In the genomic region with DNA sequence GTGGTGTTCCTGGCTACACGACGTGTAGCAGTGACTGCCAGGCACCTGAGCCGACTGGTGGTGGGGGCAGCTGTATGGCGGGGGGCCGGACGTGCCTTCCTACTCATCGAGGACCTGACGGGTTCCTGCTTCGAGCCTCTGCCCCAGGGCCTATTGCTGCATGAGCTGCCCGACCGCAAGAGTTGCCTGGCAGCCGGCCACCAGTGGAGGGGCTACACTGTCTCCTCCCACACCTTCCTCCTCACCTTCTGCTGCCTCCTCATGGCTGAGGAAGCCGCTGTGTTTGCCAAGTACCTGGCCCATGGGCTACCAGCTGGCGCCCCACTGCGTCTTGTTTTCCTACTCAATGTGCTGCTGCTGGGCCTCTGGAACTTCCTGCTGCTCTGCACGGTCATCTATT, we compare ENCODE assay signal across 13 mouse cellular contexts. TPM values are rescaled to one million over a fixed set of nuclear protein-coding genes. Genes with fewer than 3 reads are reported as not detected.
DNase-seq lines count a peak whose midpoint lies in the region; ATAC-seq and TF ChIP-seq lines count a peak whose summit lies in the region.
"Had no signal": no experiment of that assay in that cellular context is flagged by ENCODE, and none has a peak within 500 bp of the region (broad histone marks: within the 10 kb centered on the region; RNA-seq: fewer than 3 reads in every experiment).

No protein-coding gene starts in this region.

- H3K9me3 ChIP-seq in kidney, embryonic 14.5 days (ENCODE audit: control insufficient read depth, low read length): no peaks in the 10 kb centered on the region
- no peaks in the 10 kb centered on the region for H3K9me3 ChIP-seq in ES-E14 (ENCODE audit: control insufficient read depth, insufficient read depth, low read depth, low read length)
- H3K9me3 ChIP-seq in heart, embryonic 12.5 days (replicated peaks): no peaks in the 10 kb centered on the region
- H3K9me3 ChIP-seq in lung, embryonic 15.5 days: no peaks in the 10 kb centered on the region
- no peaks in the 10 kb centered on the region for H3K9me3 ChIP-seq in forebrain, postnatal 0 days (ENCODE audit: low read length)
- H3K9me3 ChIP-seq: embryonic facial prominence, embryonic 13.5 days had no signal

- ATAC-seq in kidney, embryonic 14.5 days (ENCODE audit: low FRiP score, low TSS enrichment): no peak
- no peak for ATAC-seq in heart, embryonic 12.5 days (ENCODE audit: insufficient number of reproducible peaks, low FRiP score)
- ATAC-seq in lung, embryonic 15.5 days (ENCODE audit: borderline replicate concordance, extremely low read depth, low FRiP score, low TSS enrichment): no peak
- no peak for ATAC-seq in forebrain, postnatal 0 days

- H3K27ac ChIP-seq in kidney, embryonic 14.5 days (ENCODE audit: low read depth, low read length): no peak overlapping the region
- no peak overlapping the region for H3K27ac ChIP-seq in ES-E14 (ENCODE audit: insufficient read depth, low read depth, low read length, poor library complexity, severe bottlenecking)
- H3K27ac ChIP-seq in heart, embryonic 12.5 days (ENCODE audit: poor library complexity, severe bottlenecking): peak overlapping the region; percentile 94
- peak overlapping the region; percentile 11; the same call in 1 of the 2 replicates for H3K27ac ChIP-seq in lung, embryonic 15.5 days
- H3K27ac ChIP-seq in forebrain, postnatal 0 days (ENCODE audit: low read depth, low read length): no peak overlapping the region
- H3K27ac ChIP-seq: embryonic facial prominence, embryonic 13.5 days had no signal

- no peak overlapping the region for H3K9ac ChIP-seq in kidney, embryonic 14.5 days (ENCODE audit: low read depth, low read length)
- peak overlapping the region; percentile 4; the same call in 1 of the 2 replicates for H3K9ac ChIP-seq in ES-E14 (ENCODE audit: insufficient read depth, low read depth, low read length, poor library complexity, severe bottlenecking)
- peak overlapping the region; percentile 69 for H3K9ac ChIP-seq in heart, embryonic 12.5 days
- no peak overlapping the region for H3K9ac ChIP-seq in lung, embryonic 15.5 days
- no peak overlapping the region for H3K9ac ChIP-seq in forebrain, postnatal 0 days

- H3K4me1 ChIP-seq in kidney, embryonic 14.5 days (ENCODE audit: control insufficient read depth, insufficient read depth, low read length): peaks cover 19% of the 10 kb centered on the region
- peaks cover 6 to 17% of the 10 kb centered on the region in 2 experiments; a peak in 3 of 4 replicates for H3K4me1 ChIP-seq in ES-E14 (ENCODE audit: control insufficient read depth in 2 of 2, insufficient read depth in 2 of 2, low read length in 2 of 2, poor library complexity in 1 of 2)
- H3K4me1 ChIP-seq in heart, embryonic 12.5 days (replicated peaks): peaks cover 43% of the 10 kb centered on the region
- H3K4me1 ChIP-seq in lung, embryonic 15.5 days: peaks cover 30% of the 10 kb centered on the region
- H3K4me1 ChIP-seq in forebrain, postnatal 0 days (ENCODE audit: insufficient read depth): no peaks in the 10 kb centered on the region; the same call in 1 of the 2 replicates

- WGBS in kidney, embryonic 14.5 days: 78% methylated on average over 16 of the region's 16 CpGs
- WGBS in heart, embryonic 12.5 days: 55% methylated on average over 16 of the region's 16 CpGs
- WGBS in lung, embryonic 15.5 days: 70% methylated on average over 13 of the region's 16 CpGs
- 80% methylated on average over 16 of the region's 16 CpGs for WGBS in forebrain, postnatal 0 days

- no peak overlapping the region for H3K4me3 ChIP-seq in kidney, embryonic 14.5 days (ENCODE audit: low read length)
- H3K4me3 ChIP-seq in ES-E14 (ENCODE audit: insufficient read depth in 1 of 2, low read depth in 1 of 2, low read length in 2 of 2, poor library complexity in 1 of 2, severe bottlenecking in 1 of 2): peak overlapping the region; percentile 4 to 34; a peak in 3 of 4 replicates
- peak overlapping the region; percentile 40 for H3K4me3 ChIP-seq in heart, embryonic 12.5 days
- H3K4me3 ChIP-seq in lung, embryonic 15.5 days: no peak overlapping the region
- H3K4me3 ChIP-seq in forebrain, postnatal 0 days (ENCODE audit: low read depth, low read length): no peak overlapping the region
- H3K4me3 ChIP-seq: embryonic facial prominence, embryonic 13.5 days had no signal

- peak; percentile 27 for DNase-seq in kidney, adult 18-20 months
- DNase-seq in ES-E14 (ENCODE audit: low read depth, low spot score): no peak
- no peak for DNase-seq in spleen, adult 18-20 months
- DNase-seq in adrenal gland, adult 2 months: no peak
- DNase-seq in forebrain, postnatal 0 days: no peak
- DNase-seq: adrenal gland, postnatal 25 days; right cerebral cortex, postnatal 25 days had no signal

- H3K4me2 ChIP-seq in kidney, embryonic 14.5 days (replicated peaks; ENCODE audit: low read depth, low read length): no peak overlapping the region
- H3K4me2 ChIP-seq in heart, embryonic 12.5 days: peak overlapping the region; percentile 67
- no peak overlapping the region for H3K4me2 ChIP-seq in lung, embryonic 15.5 days
- H3K4me2 ChIP-seq in forebrain, postnatal 0 days (ENCODE audit: low read depth): no peak overlapping the region
- H3K4me2 ChIP-seq: embryonic facial prominence, embryonic 13.5 days had no signal

- in situ Hi-C loops in ES-E14 (cut with MboI; ENCODE audit: low sequenced_read_pairs in 2 of 2, unreplicated experiment in 2 of 2): no loop called here

- H3K27me3 ChIP-seq in kidney, embryonic 14.5 days (ENCODE audit: control insufficient read depth, insufficient read depth, low read length): no peaks in the 10 kb centered on the region
- no peaks in the 10 kb centered on the region for H3K27me3 ChIP-seq in heart, embryonic 12.5 days (replicated peaks)
- no peaks in the 10 kb centered on the region for H3K27me3 ChIP-seq in lung, embryonic 15.5 days
- H3K27me3 ChIP-seq in forebrain, postnatal 0 days (ENCODE audit: insufficient read depth, low read length): no peaks in the 10 kb centered on the region
- H3K27me3 ChIP-seq: CH12.LX; embryonic facial prominence, embryonic 13.5 days had no signal

- peaks cover 8% of the 10 kb centered on the region; the same call in 1 of the 2 replicates for H3K36me3 ChIP-seq in kidney, embryonic 14.5 days (ENCODE audit: control insufficient read depth, insufficient read depth, low read length)
- peaks cover 9% of the 10 kb centered on the region; the same call in 1 of the 2 replicates for H3K36me3 ChIP-seq in ES-E14 (ENCODE audit: control insufficient read depth, insufficient read depth, low read length, poor library complexity, severe bottlenecking)
- peaks cover 19% of the 10 kb centered on the region for H3K36me3 ChIP-seq in heart, embryonic 12.5 days
- H3K36me3 ChIP-seq in lung, embryonic 15.5 days: peaks cover 7% of the 10 kb centered on the region
- H3K36me3 ChIP-seq in forebrain, postnatal 0 days (ENCODE audit: insufficient read depth): peaks cover 14% of the 10 kb centered on the region

- TF ChIP-seq CTCF in forebrain, postnatal 0 days (IDR thresholded peaks at IDR 0.05; ENCODE audit: low read depth): no peak

RNA-seq across cellular contexts. Expression of a gene that starts 1.0 kb away (rescaled TPM):
- polyA plus RNA-seq in kidney, embryonic 14.5 days (2014; fragmentation: Nextera tagmentation; extraction: Ambion mirVana): 0.96 and 1.0 TPM in 2 replicates
- total RNA-seq in ES-E14 (2012; rRNA removed): 0.71 and 1.6 TPM in 2 replicates
- polyA plus RNA-seq in heart, embryonic 12.5 days (2016; fragmentation: Nextera tagmentation; extraction: Ambion mirVana): 114 and 118 TPM in 2 replicates
- polyA plus RNA-seq in lung, embryonic 15.5 days (2015; fragmentation: Nextera tagmentation; extraction: Ambion mirVana): 3.3 and 3.7 TPM in 2 replicates
- 1 to 10 TPM in 1 of 2 experiments, under 1 TPM in 1; 0.41 to 1.5 TPM for total RNA-seq in adrenal gland, adult 2 months (2021)
- 3.8 and 5.6 TPM in 2 replicates for polyA plus RNA-seq in adrenal gland, adult 2 months (2012; rRNA removed)
- total RNA-seq in forebrain, postnatal 0 days (2014; rRNA removed): 0.23 TPM in 1 of 2 replicates, not detected in the other
- polyA plus RNA-seq in forebrain, postnatal 0 days (2015; fragmentation: Nextera tagmentation; extraction: Ambion mirVana): 0.20 and 0.22 TPM in 2 replicates
- total RNA-seq: CH12.LX; left cerebral cortex, adult 8-10 months had no signal

RNA-seq across cellular contexts. Expression of a gene that starts 1.5 kb away (rescaled TPM):
- polyA plus RNA-seq in kidney, embryonic 14.5 days (2014; fragmentation: Nextera tagmentation; extraction: Ambion mirVana): 131 and 142 TPM in 2 replicates
- total RNA-seq in ES-E14 (2012; rRNA removed): 32.8 and 59.5 TPM in 2 replicates
- polyA plus RNA-seq in heart, embryonic 12.5 days (2016; fragmentation: Nextera tagmentation; extraction: Ambion mirVana): 211 and 212 TPM in 2 replicates
- 168 and 171 TPM in 2 replicates for polyA plus RNA-seq in lung, embryonic 15.5 days (2015; fragmentation: Nextera tagmentation; extraction: Ambion mirVana)
- 100 to 1,000 TPM; 207 to 360 TPM for total RNA-seq in adrenal gland, adult 2 months (2021)
- polyA plus RNA-seq in adrenal gland, adult 2 months (2012; rRNA removed): 87.3 and 96.4 TPM in 2 replicates
- 136 and 138 TPM in 2 replicates for total RNA-seq in forebrain, postnatal 0 days (2014; rRNA removed)
- 219 and 238 TPM in 2 replicates for polyA plus RNA-seq in forebrain, postnatal 0 days (2015; fragmentation: Nextera tagmentation; extraction: Ambion mirVana)

RNA-seq across cellular contexts. Expression of a gene that starts 8.7 kb away (rescaled TPM):
- polyA plus RNA-seq in kidney, embryonic 14.5 days (2014; fragmentation: Nextera tagmentation; extraction: Ambion mirVana): 5.6 and 7.5 TPM in 2 replicates
- 4.9 and 9.2 TPM in 2 replicates for total RNA-seq in ES-E14 (2012; rRNA removed)
- 16.3 and 21.5 TPM in 2 replicates for polyA plus RNA-seq in heart, embryonic 12.5 days (2016; fragmentation: Nextera tagmentation; extraction: Ambion mirVana)
- polyA plus RNA-seq in lung, embryonic 15.5 days (2015; fragmentation: Nextera tagmentation; extraction: Ambion mirVana): 4.1 and 5.1 TPM in 2 replicates
- total RNA-seq in adrenal gland, adult 2 months (2021): 10 to 100 TPM; 24.5 to 38.4 TPM
- 59.2 and 62.9 TPM in 2 replicates for polyA plus RNA-seq in adrenal gland, adult 2 months (2012; rRNA removed)
- total RNA-seq in forebrain, postnatal 0 days (2014; rRNA removed): 25.2 and 31.5 TPM in 2 replicates
- 53.2 and 55.6 TPM in 2 replicates for polyA plus RNA-seq in forebrain, postnatal 0 days (2015; fragmentation: Nextera tagmentation; extraction: Ambion mirVana)

RNA-seq across cellular contexts. Expression of a gene that starts 14.5 kb away (rescaled TPM):
- 224 and 286 TPM in 2 replicates for polyA plus RNA-seq in kidney, embryonic 14.5 days (2014; fragmentation: Nextera tagmentation; extraction: Ambion mirVana)
- total RNA-seq in ES-E14 (2012; rRNA removed): 44.0 and 74.3 TPM in 2 replicates
- polyA plus RNA-seq in heart, embryonic 12.5 days (2016; fragmentation: Nextera tagmentation; extraction: Ambion mirVana): 200 and 213 TPM in 2 replicates
- 234 and 238 TPM in 2 replicates for polyA plus RNA-seq in lung, embryonic 15.5 days (2015; fragmentation: Nextera tagmentation; extraction: Ambion mirVana)
- total RNA-seq in adrenal gland, adult 2 months (2021): 100 to 1,000 TPM; 329 to 332 TPM
- 49.2 and 65.1 TPM in 2 replicates for polyA plus RNA-seq in adrenal gland, adult 2 months (2012; rRNA removed)
- 76.2 and 137 TPM in 2 replicates for total RNA-seq in forebrain, postnatal 0 days (2014; rRNA removed)
- 171 and 193 TPM in 2 replicates for polyA plus RNA-seq in forebrain, postnatal 0 days (2015; fragmentation: Nextera tagmentation; extraction: Ambion mirVana)

RNA-seq across cellular contexts. Expression of a gene that starts 15.1 kb away (rescaled TPM):
- 12.4 and 17.7 TPM in 2 replicates for polyA plus RNA-seq in kidney, embryonic 14.5 days (2014; fragmentation: Nextera tagmentation; extraction: Ambion mirVana)
- 13.1 and 33.7 TPM in 2 replicates for total RNA-seq in ES-E14 (2012; rRNA removed)
- polyA plus RNA-seq in heart, embryonic 12.5 days (2016; fragmentation: Nextera tagmentation; extraction: Ambion mirVana): 16.4 and 16.8 TPM in 2 replicates
- 14.5 and 16.0 TPM in 2 replicates for polyA plus RNA-seq in lung, embryonic 15.5 days (2015; fragmentation: Nextera tagmentation; extraction: Ambion mirVana)
- 10 to 100 TPM; 30.8 to 36.6 TPM for total RNA-seq in adrenal gland, adult 2 months (2021)
- 37.2 and 38.9 TPM in 2 replicates for polyA plus RNA-seq in adrenal gland, adult 2 months (2012; rRNA removed)
- total RNA-seq in forebrain, postnatal 0 days (2014; rRNA removed): 13.5 and 24.2 TPM in 2 replicates
- polyA plus RNA-seq in forebrain, postnatal 0 days (2015; fragmentation: Nextera tagmentation; extraction: Ambion mirVana): 17.0 and 18.9 TPM in 2 replicates

Comparison
In these comparisons a context has a peak if more than half of its experiments do, and no peak if none do; other contexts are left out.
1. H3K27ac ChIP-seq: peak in heart, embryonic 12.5 days (single experiment) and lung, embryonic 15.5 days (single experiment); none in kidney, embryonic 14.5 days (single experiment), ES-E14 (single experiment) and forebrain, postnatal 0 days (single experiment).
2. H3K4me3 ChIP-seq: peak in ES-E14 (2 of 2) and heart, embryonic 12.5 days (single experiment); none in kidney, embryonic 14.5 days (single experiment), lung, embryonic 15.5 days (single experiment) and forebrain, postnatal 0 days (single experiment).
3. H3K9ac ChIP-seq: peak in ES-E14 (single experiment) and heart, embryonic 12.5 days (single experiment); none in kidney, embryonic 14.5 days (single experiment), lung, embryonic 15.5 days (single experiment) and forebrain, postnatal 0 days (single experiment).
4. RNA of a gene that starts 1.0 kb away (polyA plus RNA-seq): 114 to 118 TPM in heart, embryonic 12.5 days; 3.8 to 5.6 TPM in adrenal gland, adult 2 months, 3.3 to 3.7 TPM in lung, embryonic 15.5 days, 0.96 to 1.0 TPM in kidney, embryonic 14.5 days and 0.20 to 0.22 TPM in forebrain, postnatal 0 days; every median in the first group is over 10 times any median in the second.